In the genomic region with DNA sequence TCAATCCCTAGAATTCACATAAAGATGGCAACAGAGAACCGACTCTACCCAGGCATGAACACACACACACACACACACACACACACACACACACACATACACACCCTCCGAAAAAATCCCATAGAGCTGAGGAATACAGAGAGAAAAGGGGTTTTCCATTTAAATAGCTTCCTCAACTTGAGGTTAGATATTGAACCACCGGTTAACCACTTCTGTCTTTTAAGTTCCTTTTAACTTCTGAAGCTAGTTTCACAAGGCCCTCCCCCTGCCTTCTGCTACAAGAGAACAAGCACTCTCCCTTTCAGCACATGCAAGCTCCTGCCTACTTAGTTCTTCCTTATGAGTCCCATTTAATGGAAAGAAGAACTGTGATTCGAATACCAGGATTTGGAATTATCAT, we compare ENCODE assay signal across 13 mouse cellular contexts. TPM values are rescaled to one million over a fixed set of nuclear protein-coding genes. Genes with fewer than 3 reads are reported as not detected.
DNase-seq lines count a peak whose midpoint lies in the region; ATAC-seq and TF ChIP-seq lines count a peak whose summit lies in the region.
"Had no signal": no experiment of that assay in that cellular context is flagged by ENCODE, and none has a peak within 500 bp of the region (broad histone marks: within the 10 kb centered on the region; RNA-seq: fewer than 3 reads in every experiment).

No protein-coding gene starts in this region.

- ATAC-seq in liver, embryonic 11.5 days (replicated peaks; ENCODE audit: low FRiP score) = no peak
- no peak for ATAC-seq in liver, postnatal 0 days

- 0 out of 2 replicates have a peak overlapping the region, but pooled peaks have one; percentile 38 for H3K9ac ChIP-seq in liver, embryonic 11.5 days (ENCODE audit: low read depth, low read length)
- H3K9ac ChIP-seq in liver, postnatal 0 days (replicated peaks) = no peak overlapping the region
- H3K9ac ChIP-seq: liver, embryonic 14.5 days; midbrain, embryonic 12.5 days; stomach, embryonic 15.5 days had no signal

- 44% methylated on average over 4 of the region's 4 CpGs for WGBS in liver, embryonic 11.5 days
- WGBS in liver, postnatal 0 days (ENCODE audit: insufficient replicate concordance) = 38% methylated on average over 4 of the region's 4 CpGs

- no peak for TF ChIP-seq CTCF in liver, postnatal 0 days (IDR thresholded peaks at IDR 0.05; ENCODE audit: low read depth)

- no peak overlapping the region for H3K4me3 ChIP-seq in liver, embryonic 11.5 days (ENCODE audit: low read depth, low read length)
- H3K4me3 ChIP-seq in liver, postnatal 0 days (ENCODE audit: low read depth, low read length) = no peak overlapping the region
- H3K4me3 ChIP-seq: erythroblast, embryonic 14.5 days; midbrain, embryonic 12.5 days; stomach, embryonic 15.5 days had no signal

- H3K4me2 ChIP-seq in liver, embryonic 11.5 days = no peak overlapping the region
- H3K4me2 ChIP-seq in liver, postnatal 0 days (ENCODE audit: low read depth, low read length) = 0 out of 2 replicates have a peak overlapping the region, but pooled peaks have one; percentile 22

- H3K27me3 ChIP-seq in liver, embryonic 11.5 days (replicated peaks; ENCODE audit: control insufficient read depth, insufficient read depth, low read length) = no peaks in the 10 kb centered on the region
- no peaks in the 10 kb centered on the region for H3K27me3 ChIP-seq in liver, postnatal 0 days (ENCODE audit: insufficient read depth, low read length)
- H3K27me3 ChIP-seq: midbrain, embryonic 12.5 days; stomach, embryonic 15.5 days had no signal

- H3K9me3 ChIP-seq in liver, embryonic 11.5 days (ENCODE audit: control insufficient read depth, low read length) = no peaks in the 10 kb centered on the region
- no peaks in the 10 kb centered on the region for H3K9me3 ChIP-seq in liver, postnatal 0 days (ENCODE audit: low read length)
- H3K9me3 ChIP-seq: midbrain, embryonic 12.5 days; stomach, embryonic 15.5 days had no signal

- H3K36me3 ChIP-seq in liver, embryonic 11.5 days (ENCODE audit: control insufficient read depth, insufficient read depth, low read length) = peaks cover 5% of the 10 kb centered on the region
- H3K36me3 ChIP-seq in liver, postnatal 0 days (replicated peaks; ENCODE audit: insufficient read depth, low read length) = peaks cover 5% of the 10 kb centered on the region

- TF ChIP-seq EP300 in liver, postnatal 0 days (IDR thresholded peaks at IDR 0.05; ENCODE audit: low read depth) = no peak

- no peak for DNase-seq in liver, embryonic 11.5 days (ENCODE audit: low spot score)
- no peak for DNase-seq in liver
- peak; percentile 55 to 69 for DNase-seq in CD8-positive naive resting alpha-beta T cell, adult 2 months (ENCODE audit: low read depth in 2 of 2, low spot score in 2 of 2)
- DNase-seq in liver, postnatal 0 days = no peak
- peak; percentile 76 for DNase-seq in thymus, postnatal 0 days (ENCODE audit: low spot score)
- no peak for DNase-seq in c-Kit-positive CD71-positive TER-119-positive erythroid progenitor cells, embryonic 14.5 days (ENCODE audit: low spot score)
- DNase-seq in adrenal gland, adult 8-10 months = no peak
- DNase-seq in layer of hippocampus, adult 9-10 months (ENCODE audit: low spot score) = no peak
- DNase-seq: heart, postnatal 14 days had no signal

- peaks cover 41% of the 10 kb centered on the region for H3K4me1 ChIP-seq in liver, embryonic 11.5 days (replicated peaks; ENCODE audit: control insufficient read depth, insufficient read depth, low read length)
- peaks cover 33% of the 10 kb centered on the region for H3K4me1 ChIP-seq in liver, postnatal 0 days (ENCODE audit: insufficient read depth)

- no peak overlapping the region for H3K27ac ChIP-seq in liver, embryonic 11.5 days (ENCODE audit: low read depth, low read length)
- H3K27ac ChIP-seq in liver, postnatal 0 days (ENCODE audit: low read depth) = no peak overlapping the region

RNA-seq across cellular contexts. Expression of a gene that starts 2.0 kb away (rescaled TPM):
- polyA plus RNA-seq in liver, embryonic 11.5 days (2014; fragmentation: Nextera tagmentation; extraction: Ambion mirVana) = 302 and 334 TPM in 2 replicates
- polyA plus RNA-seq in liver, postnatal 0 days (2015; fragmentation: Nextera tagmentation; extraction: Ambion mirVana) = 56.7 and 70.3 TPM in 2 replicates
- polyA plus RNA-seq in thymus, postnatal 0 days (2015; fragmentation: Nextera tagmentation; extraction: Ambion mirVana) = 159 and 162 TPM in 2 replicates
- 100 to 1,000 TPM; 380 to 518 (median 475) TPM for total RNA-seq in adrenal gland, adult 8-10 months (2022)

Comparison
In these comparisons a context has a peak if more than half of its experiments do, and no peak if none do; other contexts are left out.
1. DNase-seq: peak in CD8-positive naive resting alpha-beta T cell, adult 2 months (2 of 2) and thymus, postnatal 0 days (single experiment); none in liver, embryonic 11.5 days (single experiment), liver (single experiment), liver, postnatal 0 days (single experiment), c-Kit-positive CD71-positive TER-119-positive erythroid progenitor cells, embryonic 14.5 days (single experiment), adrenal gland, adult 8-10 months (single experiment) and layer of hippocampus, adult 9-10 months (single experiment).